19 mouse cellular contexts compared by ENCODE assay signal in the genomic region with DNA sequence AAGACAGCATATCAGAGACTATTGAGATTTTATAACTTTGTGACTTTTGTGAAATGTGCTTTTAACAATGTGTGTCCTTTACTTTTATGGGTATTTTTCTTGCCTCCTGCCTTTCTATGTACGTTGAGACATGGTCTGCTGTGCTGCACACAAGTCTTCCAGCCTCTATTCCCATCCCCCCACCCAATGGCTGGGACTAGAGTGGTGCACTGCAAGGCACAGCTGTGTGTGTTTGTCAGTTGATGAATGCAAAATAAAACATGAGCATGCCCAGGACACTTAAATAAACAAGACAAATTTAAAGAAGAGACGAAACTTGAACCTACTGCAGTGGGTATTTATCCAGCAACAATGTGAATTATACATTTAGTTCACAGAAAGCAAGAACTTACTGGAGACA.
DNase-seq lines count a peak whose midpoint lies in the region; ATAC-seq lines count a peak whose summit lies in the region.
"Had no signal": no experiment of that assay in that cellular context is flagged by ENCODE, and none has a peak within 500 bp of the region (broad histone marks: within the 10 kb centered on the region; RNA-seq: fewer than 3 reads in every experiment).

No protein-coding gene starts in this region.

- H3K4me2 ChIP-seq in forebrain, embryonic 15.5 days (replicated peaks), result no peak overlapping the region
- no peak overlapping the region for H3K4me2 ChIP-seq in forebrain, embryonic 16.5 days (ENCODE audit: low read length)
- no peak overlapping the region for H3K4me2 ChIP-seq in midbrain, embryonic 11.5 days
- no peak overlapping the region for H3K4me2 ChIP-seq in midbrain, embryonic 16.5 days (ENCODE audit: low read length)
- H3K4me2 ChIP-seq: embryonic facial prominence, embryonic 12.5 days; forebrain, embryonic 13.5 days had no signal

- no peaks in the 10 kb centered on the region for H3K9me3 ChIP-seq in forebrain, embryonic 15.5 days
- H3K9me3 ChIP-seq in forebrain, embryonic 16.5 days (ENCODE audit: control insufficient read depth, low read length), result no peaks in the 10 kb centered on the region
- H3K9me3 ChIP-seq in midbrain, embryonic 11.5 days (ENCODE audit: control insufficient read depth, low read length), result no peaks in the 10 kb centered on the region
- no peaks in the 10 kb centered on the region for H3K9me3 ChIP-seq in midbrain, embryonic 16.5 days (replicated peaks; ENCODE audit: control insufficient read depth, low read length, poor library complexity, severe bottlenecking)
- H3K9me3 ChIP-seq: embryonic facial prominence, embryonic 10.5 days; embryonic facial prominence, embryonic 12.5 days; forebrain, embryonic 13.5 days had no signal

- no peaks in the 10 kb centered on the region for H3K36me3 ChIP-seq in forebrain, embryonic 15.5 days
- no peaks in the 10 kb centered on the region for H3K36me3 ChIP-seq in forebrain, embryonic 16.5 days (ENCODE audit: control insufficient read depth, insufficient read depth)
- no peaks in the 10 kb centered on the region for H3K36me3 ChIP-seq in midbrain, embryonic 11.5 days (ENCODE audit: control insufficient read depth, insufficient read depth, low read length)
- no peaks in the 10 kb centered on the region for H3K36me3 ChIP-seq in midbrain, embryonic 16.5 days (ENCODE audit: control insufficient read depth, insufficient read depth, low read length)
- H3K36me3 ChIP-seq: embryonic facial prominence, embryonic 10.5 days; embryonic facial prominence, embryonic 12.5 days had no signal

- H3K4me1 ChIP-seq in forebrain, embryonic 15.5 days, result peaks cover 3% of the 10 kb centered on the region; the same call in 1 of the 2 replicates
- H3K4me1 ChIP-seq in forebrain, embryonic 16.5 days (replicated peaks; ENCODE audit: control insufficient read depth, insufficient read depth, low read length), result peaks cover 3% of the 10 kb centered on the region; the same call in 1 of the 2 replicates
- no peaks in the 10 kb centered on the region for H3K4me1 ChIP-seq in midbrain, embryonic 11.5 days (ENCODE audit: control insufficient read depth, insufficient read depth, low read length)
- 0 out of 2 replicates have a peak, but pooled peaks cover 3% of the 10 kb centered on the region for H3K4me1 ChIP-seq in midbrain, embryonic 16.5 days (ENCODE audit: control insufficient read depth, insufficient read depth, low read length)
- H3K4me1 ChIP-seq: embryonic facial prominence, embryonic 10.5 days; embryonic facial prominence, embryonic 12.5 days; forebrain, embryonic 13.5 days had no signal

- no peak overlapping the region for H3K4me3 ChIP-seq in forebrain, embryonic 15.5 days
- H3K4me3 ChIP-seq in forebrain, embryonic 16.5 days (replicated peaks; ENCODE audit: low read length), result no peak overlapping the region
- H3K4me3 ChIP-seq in midbrain, embryonic 11.5 days (ENCODE audit: low read depth, low read length), result no peak overlapping the region
- H3K4me3 ChIP-seq in midbrain, embryonic 16.5 days (ENCODE audit: low read depth, low read length), result no peak overlapping the region
- H3K4me3 ChIP-seq: embryonic facial prominence, embryonic 10.5 days; embryonic facial prominence, embryonic 12.5 days; forebrain, embryonic 13.5 days had no signal

- DNase-seq in midbrain, embryonic 11.5 days (ENCODE audit: low spot score, missing footprints), result no peak
- peak; percentile 21 for DNase-seq in thymus, postnatal 4 days
- DNase-seq in thymus, postnatal 25 days, result no peak
- DNase-seq: adrenal gland, adult 2 months; adrenal gland, postnatal 10 days; adrenal gland, postnatal 25 days; cerebellum, adult 11 months; cerebellum, adult 18-20 months; cerebellum, adult 8-10 months; cerebellum, adult 9-11 months; cerebellum, postnatal 14 days; cerebellum, postnatal 36 days; forebrain, postnatal 0 days had no signal

- no peaks in the 10 kb centered on the region for H3K27me3 ChIP-seq in forebrain, embryonic 15.5 days
- H3K27me3 ChIP-seq in forebrain, embryonic 16.5 days (replicated peaks; ENCODE audit: control insufficient read depth, insufficient read depth, low read length), result no peaks in the 10 kb centered on the region
- no peaks in the 10 kb centered on the region for H3K27me3 ChIP-seq in midbrain, embryonic 11.5 days (ENCODE audit: control insufficient read depth, insufficient read depth, low read length)
- no peaks in the 10 kb centered on the region for H3K27me3 ChIP-seq in midbrain, embryonic 16.5 days (ENCODE audit: control insufficient read depth, insufficient read depth, low read depth, low read length)
- H3K27me3 ChIP-seq: embryonic facial prominence, embryonic 12.5 days; forebrain, embryonic 13.5 days had no signal

- 60% methylated on average over 2 of the region's 2 CpGs for WGBS in forebrain, embryonic 15.5 days
- WGBS in forebrain, embryonic 16.5 days, result 50% methylated on average over 2 of the region's 2 CpGs
- WGBS in midbrain, embryonic 11.5 days, result 68% methylated on average over 2 of the region's 2 CpGs
- 67% methylated on average over 2 of the region's 2 CpGs for WGBS in midbrain, embryonic 16.5 days

- no peak overlapping the region for H3K27ac ChIP-seq in forebrain, embryonic 15.5 days (replicated peaks)
- H3K27ac ChIP-seq in forebrain, embryonic 16.5 days (ENCODE audit: low read length), result no peak overlapping the region
- no peak overlapping the region for H3K27ac ChIP-seq in midbrain, embryonic 11.5 days (ENCODE audit: low read depth, low read length)
- no peak overlapping the region for H3K27ac ChIP-seq in midbrain, embryonic 16.5 days (ENCODE audit: low read length)
- H3K27ac ChIP-seq: embryonic facial prominence, embryonic 10.5 days; embryonic facial prominence, embryonic 12.5 days; forebrain, embryonic 13.5 days had no signal

- H3K9ac ChIP-seq in forebrain, embryonic 15.5 days (replicated peaks), result no peak overlapping the region
- H3K9ac ChIP-seq in forebrain, embryonic 16.5 days (replicated peaks; ENCODE audit: low read depth, low read length), result no peak overlapping the region
- no peak overlapping the region for H3K9ac ChIP-seq in midbrain, embryonic 11.5 days (ENCODE audit: low read length)
- H3K9ac ChIP-seq in midbrain, embryonic 16.5 days (ENCODE audit: low read depth, low read length), result no peak overlapping the region
- H3K9ac ChIP-seq: embryonic facial prominence, embryonic 12.5 days; forebrain, embryonic 13.5 days; forebrain, postnatal 0 days had no signal

- ATAC-seq in forebrain, embryonic 15.5 days (replicated peaks), result peak; percentile 66; the same call in 1 of the 2 replicates
- no peak for ATAC-seq in forebrain, embryonic 16.5 days
- peak; percentile 54; the same call in 1 of the 2 replicates for ATAC-seq in midbrain, embryonic 11.5 days (ENCODE audit: low FRiP score)
- no peak for ATAC-seq in midbrain, embryonic 16.5 days
- ATAC-seq: forebrain, embryonic 13.5 days; forebrain, postnatal 0 days had no signal

Comparison
In these comparisons a context has a peak if more than half of its experiments do, and no peak if none do; other contexts are left out.
1. ATAC-seq: peak in forebrain, embryonic 15.5 days (single experiment) and midbrain, embryonic 11.5 days (single experiment); none in forebrain, embryonic 16.5 days (single experiment) and midbrain, embryonic 16.5 days (single experiment).